Mouse (Mus musculus) myocyte (in vitro differentiated cells): ENCODE measurements around the gene Nr3c2. TPM values are rescaled to one million over a fixed set of nuclear protein-coding genes. Genes with fewer than 3 reads are reported as not detected.
A peak's percentile ranks its signal among the peaks of the same experiment; 100 is the strongest.

ENCODE experiments used
- H3K27me3 ChIP-seq: one replicate; pipeline ENCODE4 v1.6.1; 2011; ENCODE audit not compliant: control insufficient read depth, insufficient read depth, insufficient read length
- H3K36me3 ChIP-seq: one replicate; pipeline ENCODE4 v1.6.1; 2011; ENCODE audit not compliant: control insufficient read depth, insufficient read depth
- H3K4me2 ChIP-seq: one replicate; pipeline ENCODE4 v1.6.1; 2011; ENCODE audit warnings: low read depth, control low read depth
- H3K4me3 ChIP-seq: one replicate; pipeline ENCODE4 v1.5.1; 2011; ENCODE audit warnings: mild to moderate bottlenecking, control low read depth, moderate library complexity
- H3K79me2 ChIP-seq: one replicate; pipeline ENCODE4 v1.6.1; 2011; ENCODE audit not compliant: control insufficient read depth, insufficient read depth
- H3ac ChIP-seq: one replicate; pipeline ENCODE4 v1.6.1; 2011; ENCODE audit not compliant: control insufficient read depth, insufficient read length
- CEBPB ChIP-seq: IDR thresholded peaks from 2 replicates; pipeline ENCODE4 v1.6.1; 2011; ENCODE audit warnings: mild to moderate bottlenecking, moderate library complexity; ENCODE audit not compliant: poor library complexity, insufficient read depth, severe bottlenecking
- E2F4 ChIP-seq: IDR thresholded peaks from one replicate; pipeline ENCODE4 v1.6.1; 2011; ENCODE audit warnings: mild to moderate bottlenecking, control low read depth, moderate library complexity; ENCODE audit not compliant: insufficient read depth
- MAX ChIP-seq: IDR thresholded peaks from one replicate; pipeline ENCODE4 v1.6.1; 2011; ENCODE audit warnings: low read depth, mild to moderate bottlenecking, control low read depth
- MYOD1 ChIP-seq, 3 experiments: IDR thresholded peaks; one replicate each; pipeline ENCODE4 v1.6.1; 2011; ENCODE audit warnings: control low read depth in 2 of 3, low read depth in 2 of 3, mild to moderate bottlenecking in 2 of 3, moderate library complexity in 1 of 3; ENCODE audit not compliant: insufficient read length in 2 of 3, control insufficient read depth in 1 of 3
- MYOG ChIP-seq, 3 experiments: IDR thresholded peaks; one replicate each; pipeline ENCODE4 v1.6.1; 2011; ENCODE audit warnings: control low read depth in 2 of 3, low read depth in 2 of 3, mild to moderate bottlenecking in 2 of 3; ENCODE audit not compliant: insufficient read length in 2 of 3, control insufficient read depth in 1 of 3, insufficient read depth in 1 of 3
- POLR2A ChIP-seq: IDR thresholded peaks from one replicate; pipeline ENCODE4 v1.6.1; 2011; ENCODE audit warnings: low read depth, mild to moderate bottlenecking, control low read depth, moderate library complexity; ENCODE audit not compliant: insufficient read length
- POLR2AphosphoS2 ChIP-seq: IDR thresholded peaks from one replicate; pipeline ENCODE4 v1.6.1; 2011; ENCODE audit warnings: low read depth, control low read depth; ENCODE audit not compliant: insufficient read length
- REST ChIP-seq: IDR thresholded peaks from one replicate; pipeline ENCODE4 v1.6.1; 2011; ENCODE audit warnings: mild to moderate bottlenecking, control low read depth, moderate library complexity; ENCODE audit not compliant: insufficient read depth, insufficient read length
- SRF ChIP-seq: IDR thresholded peaks from one replicate; pipeline ENCODE4 v1.6.1; 2011; ENCODE audit warnings: low read depth; ENCODE audit not compliant: control insufficient read depth, insufficient read length
- TCF12 ChIP-seq: IDR thresholded peaks from one replicate; pipeline ENCODE4 v1.6.1; 2011; ENCODE audit warnings: mild to moderate bottlenecking, control low read depth; ENCODE audit not compliant: poor library complexity, insufficient read depth, severe bottlenecking
- TCF3 ChIP-seq: IDR thresholded peaks from one replicate; pipeline ENCODE4 v1.6.1; 2011; ENCODE audit warnings: low read depth, control low read depth; ENCODE audit not compliant: insufficient read length
- USF1 ChIP-seq: IDR thresholded peaks from one replicate; pipeline ENCODE4 v1.6.1; 2011; ENCODE audit warnings: low read depth, mild to moderate bottlenecking, control low read depth, moderate library complexity
- polyA plus RNA-seq: library from polyadenylated mRNA; unstranded; fragments of >200 nt; fragmentation: generic; extraction: Trizol; gene quantifications from one replicate; pipeline ENCODE4 v1.2.1, GENCODE M21; 2012; ENCODE audit warnings: missing spikeins

Nr3c2 gene
- polyA plus RNA-seq, 1 experiment = 0.11 TPM

DNA sequence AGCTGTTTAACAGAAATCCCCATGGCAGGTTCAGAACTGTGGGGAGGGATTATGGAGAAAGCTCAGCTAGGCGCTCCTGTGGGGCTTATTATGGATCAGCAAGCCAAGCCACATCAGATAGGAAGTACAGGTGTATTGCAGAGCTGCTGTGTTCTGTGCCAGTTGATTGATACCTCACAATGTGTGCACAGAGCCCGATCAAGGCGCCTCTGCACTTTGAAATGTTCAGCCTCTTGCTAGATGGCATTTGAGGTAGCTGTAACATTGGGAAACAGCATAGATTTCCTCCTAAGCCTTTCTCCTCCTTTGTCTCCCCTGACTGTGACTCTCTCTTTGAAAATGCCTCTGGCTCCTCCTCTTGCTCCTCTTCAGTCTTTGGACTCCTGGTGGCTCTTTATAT, 112.7 kb downstream of the Nr3c2 start:
- no peak overlapping the region for H3K4me3 ChIP-seq
- TF ChIP-seq REST (no peak), TCF12 (no peak), MYOD1 (IDR thresholded peaks at IDR 0.05; ENCODE audit: control insufficient read depth in 1 of 3, insufficient read length in 2 of 3, low read depth in 2 of 3) (no peak), TCF3 (no peak), POLR2A (no peak), MYOG (IDR thresholded peaks at IDR 0.05; ENCODE audit: control insufficient read depth in 1 of 3, insufficient read depth in 1 of 3, insufficient read length in 2 of 3, low read depth in 2 of 3) (no peak), MAX (no peak), SRF (no peak), POLR2AphosphoS2 (no peak), USF1 (no peak), E2F4 (no peak), CEBPB (no peak)
- H3K4me2 ChIP-seq = no peak overlapping the region
- H3K27me3 ChIP-seq = no peaks in the 10 kb centered on the region
- H3ac ChIP-seq = no peak overlapping the region
- H3K36me3 ChIP-seq = no peaks in the 10 kb centered on the region
- H3K79me2 ChIP-seq = no peaks in the 10 kb centered on the region

DNA sequence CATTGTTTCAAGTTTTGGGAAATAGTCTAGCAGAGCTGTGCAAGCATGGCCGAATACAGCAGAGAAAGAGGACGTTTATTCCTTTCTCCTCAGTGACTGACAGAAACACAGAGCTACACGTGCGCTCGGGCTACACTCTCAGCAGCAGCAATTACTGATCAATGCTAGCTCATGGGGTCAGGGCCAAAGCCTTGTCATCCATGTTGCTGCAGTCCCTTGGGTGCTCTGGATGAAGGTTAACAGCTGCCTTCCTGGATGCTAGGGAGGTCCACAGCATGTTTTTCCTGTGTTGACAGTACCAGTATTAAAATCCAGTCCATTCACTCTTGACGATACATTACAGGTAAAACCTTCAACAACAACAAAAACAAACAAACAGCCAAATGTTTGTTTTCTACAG, 113.4 kb downstream of the Nr3c2 start:
- Histone ChIP-seq H3ac (no peak overlapping the region), H3K79me2 (no peaks in the 10 kb centered on the region), H3K4me3 (no peak overlapping the region), H3K4me2 (no peak overlapping the region), H3K36me3 (no peaks in the 10 kb centered on the region), H3K27me3 (no peaks in the 10 kb centered on the region)
- TF ChIP-seq SRF = no peak
- no peak for TF ChIP-seq MYOD1 (IDR thresholded peaks at IDR 0.05; ENCODE audit: control insufficient read depth in 1 of 3, insufficient read length in 2 of 3, low read depth in 2 of 3)
- no peak for TF ChIP-seq TCF3
- no peak for TF ChIP-seq POLR2A
- no peak for TF ChIP-seq POLR2AphosphoS2
- no peak for TF ChIP-seq MAX
- TF ChIP-seq MYOG (IDR thresholded peaks at IDR 0.05; ENCODE audit: control insufficient read depth in 1 of 3, insufficient read depth in 1 of 3, insufficient read length in 2 of 3, low read depth in 2 of 3) = no peak
- TF ChIP-seq TCF12 = no peak
- no peak for TF ChIP-seq E2F4
- no peak for TF ChIP-seq REST
- TF ChIP-seq USF1 = no peak
- no peak for TF ChIP-seq CEBPB

GRCm38 (mm10) chr8:77016713-77017112, 117.5 kb downstream of the Nr3c2 start:
- no peak overlapping the region for H3K4me2 ChIP-seq
- H3K27me3 ChIP-seq = no peaks in the 10 kb centered on the region
- TF ChIP-seq POLR2AphosphoS2 (no peak), SRF (no peak), E2F4 (no peak), TCF12 (no peak), USF1 (no peak), POLR2A (no peak), CEBPB (no peak), MAX (no peak), REST (no peak), MYOG (IDR thresholded peaks at IDR 0.05; ENCODE audit: control insufficient read depth in 1 of 3, insufficient read depth in 1 of 3, insufficient read length in 2 of 3, low read depth in 2 of 3) (no peak), MYOD1 (IDR thresholded peaks at IDR 0.05; ENCODE audit: control insufficient read depth in 1 of 3, insufficient read length in 2 of 3, low read depth in 2 of 3) (no peak), TCF3 (no peak)
- H3K79me2 ChIP-seq = no peaks in the 10 kb centered on the region
- no peaks in the 10 kb centered on the region for H3K36me3 ChIP-seq
- H3K4me3 ChIP-seq = no peak overlapping the region
- no peak overlapping the region for H3ac ChIP-seq

DNA sequence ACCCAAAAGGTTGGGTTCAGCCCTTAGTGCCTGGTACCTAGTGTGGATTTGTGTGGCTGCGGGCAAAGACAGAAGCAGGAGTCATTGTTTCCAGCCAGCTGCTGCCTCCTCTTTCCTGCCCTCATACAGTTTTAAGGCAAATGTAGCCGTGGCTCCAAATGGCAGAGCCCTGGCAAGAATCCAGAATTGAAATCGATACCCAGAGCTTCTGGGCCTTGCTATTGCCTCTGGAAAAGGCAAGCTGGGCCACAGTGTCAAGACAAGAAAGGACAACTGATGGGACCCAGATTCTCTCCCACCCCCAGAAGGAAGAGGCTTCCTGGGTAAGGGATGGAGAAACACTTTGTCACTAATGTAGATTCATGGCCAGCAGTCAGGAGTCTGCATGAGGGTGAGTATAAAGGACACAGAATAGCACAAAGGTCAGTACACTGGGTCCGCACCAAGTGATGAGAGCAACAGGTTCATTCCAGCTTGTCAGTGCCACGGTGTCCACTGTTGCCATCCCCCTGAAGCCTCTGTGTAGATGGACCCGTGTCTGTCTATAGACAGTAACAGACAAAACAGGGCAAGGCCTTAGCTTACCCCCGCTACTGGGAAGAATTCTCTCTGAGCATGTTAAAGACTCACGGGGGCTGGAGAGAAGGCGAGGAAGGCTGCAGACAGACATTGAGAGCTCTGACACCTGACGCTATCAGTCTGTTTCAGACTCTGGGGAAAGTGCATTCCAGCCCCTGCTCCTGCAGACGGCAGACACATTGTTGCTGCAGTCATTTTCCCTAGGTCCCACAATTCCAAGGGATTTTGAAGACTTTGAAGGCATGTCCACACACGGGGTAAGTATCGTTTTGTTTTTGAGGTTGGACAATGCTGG, 124.8 kb downstream of the Nr3c2 start:
- peak in 2 of 3 experiments; percentile 73 to 79 for TF ChIP-seq MYOD1 (IDR thresholded peaks at IDR 0.05; ENCODE audit: control insufficient read depth in 1 of 3, insufficient read length in 2 of 3, low read depth in 2 of 3)
- no peak for TF ChIP-seq POLR2AphosphoS2
- peak in 1 of 3 experiments; percentile 22 for TF ChIP-seq MYOG (IDR thresholded peaks at IDR 0.05; ENCODE audit: control insufficient read depth in 1 of 3, insufficient read depth in 1 of 3, insufficient read length in 2 of 3, low read depth in 2 of 3)
- no peaks in the 10 kb centered on the region for H3K79me2 ChIP-seq
- H3K4me2 ChIP-seq = peak overlapping the region; percentile 20
- H3K27me3 ChIP-seq = no peaks in the 10 kb centered on the region
- H3ac ChIP-seq = no peak overlapping the region
- H3K36me3 ChIP-seq = no peaks in the 10 kb centered on the region
- H3K4me3 ChIP-seq = no peak overlapping the region
